ENCODE assay signal across 8 mouse cellular contexts in the genomic region with DNA sequence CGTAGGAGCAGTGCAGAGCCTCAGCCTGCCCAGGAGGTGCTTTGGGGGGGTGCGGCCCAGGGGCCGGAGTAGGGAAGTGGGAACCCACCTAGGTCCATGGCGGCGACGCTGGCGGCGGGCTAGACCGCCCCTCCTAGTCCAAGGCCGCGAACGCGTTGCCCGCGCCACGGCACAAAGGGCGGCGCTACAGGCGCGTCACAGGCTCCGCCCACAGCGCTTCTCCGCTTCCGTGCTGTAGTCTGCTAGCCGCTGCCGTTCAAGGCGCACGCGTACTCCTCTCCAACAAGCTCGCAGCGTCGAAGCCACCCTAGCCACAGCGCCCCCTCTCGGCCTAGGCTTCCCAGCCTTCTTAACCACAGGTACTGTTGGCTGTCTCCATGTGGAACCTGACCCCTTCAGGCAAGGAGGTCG. TPM values are rescaled to one million over a fixed set of nuclear protein-coding genes. Genes with fewer than 3 reads are reported as not detected.
DNase-seq lines count a peak whose midpoint lies in the region; ATAC-seq lines count a peak whose summit lies in the region.

A gene (plus strand): TSS at position 219 of the 411 bp plus-strand sequence.
A gene (minus strand): TSS at position 275 of the 411 bp plus-strand sequence.

- H3K4me2 ChIP-seq in hindbrain, embryonic 11.5 days (replicated peaks; ENCODE audit: low read depth, low read length), result peak within 1 kb of the TSS; percentile 55

- peak within 1 kb of the TSS; percentile 70 for H3K4me3 ChIP-seq in hindbrain, embryonic 11.5 days (ENCODE audit: low read depth, low read length)

- H3K27me3 ChIP-seq in hindbrain, embryonic 11.5 days (ENCODE audit: control insufficient read depth, insufficient read depth, low read length), result no peaks in the 10 kb centered on the region

- peaks cover 11% of the 10 kb centered on the region; the same call in 1 of the 2 replicates for H3K36me3 ChIP-seq in hindbrain, embryonic 11.5 days (ENCODE audit: control insufficient read depth, insufficient read depth, low read length)

- ATAC-seq in hindbrain, embryonic 11.5 days (ENCODE audit: low FRiP score), result peak; percentile 96

- peak within 1 kb of the TSS; percentile 82 for H3K9ac ChIP-seq in hindbrain, embryonic 11.5 days (ENCODE audit: low read depth, low read length)

- H3K9me3 ChIP-seq in hindbrain, embryonic 11.5 days (ENCODE audit: control insufficient read depth, low read length), result no peaks in the 10 kb centered on the region

- DNase-seq in Muller cell, postnatal 12 days (ENCODE audit: inconsistent ontology term), result peak; percentile 95
- peak; percentile 97 for DNase-seq in cerebellum, adult 9-11 months
- peak; percentile 92 to 98 for DNase-seq in frontal cortex, adult 2 months (ENCODE audit: extremely low spot score in 1 of 2, low spot score in 1 of 2)
- peak; percentile 99 for DNase-seq in hindbrain, embryonic 11.5 days (ENCODE audit: low spot score)
- peak; percentile 96 to 97 for DNase-seq in layer of hippocampus, postnatal 10 days (ENCODE audit: low spot score in 2 of 2)
- peak; percentile 98 for DNase-seq in lung, postnatal 10 days
- DNase-seq in ovary, postnatal 36 days (ENCODE audit: low spot score), result peak; percentile 96
- peak; percentile 97 for DNase-seq in thymus, postnatal 25 days

- 1% methylated on average over 35 of the region's 35 CpGs for WGBS in hindbrain, embryonic 11.5 days

- H3K4me1 ChIP-seq in hindbrain, embryonic 11.5 days (replicated peaks; ENCODE audit: control insufficient read depth, insufficient read depth, low read length), result no peaks in the 10 kb centered on the region; the same call in 1 of the 2 replicates

- peak within 1 kb of the TSS; percentile 60 for H3K27ac ChIP-seq in hindbrain, embryonic 11.5 days (ENCODE audit: low read depth, low read length)

RNA-seq across cellular contexts. Expression of the first gene that starts in this region (rescaled TPM):
- polyA plus RNA-seq in frontal cortex, adult 2 months (2012; rRNA removed), result 1.4 and 1.5 TPM in 2 replicates
- 0.66 TPM in 1 of 2 replicates, not detected in the other for polyA plus RNA-seq in hindbrain, embryonic 11.5 days (2014; fragmentation: Nextera tagmentation; extraction: Ambion mirVana)
- 1 to 10 TPM in 1 of 2 experiments, under 1 TPM in 1; 0.69 to 1.3 TPM for total RNA-seq in layer of hippocampus, postnatal 10 days (2021)

RNA-seq across cellular contexts. Expression of the second gene that starts in this region (rescaled TPM):
- polyA plus RNA-seq in frontal cortex, adult 2 months (2012; rRNA removed), result 5.3 and 8.0 TPM in 2 replicates
- 31.4 and 36.8 TPM in 2 replicates for polyA plus RNA-seq in hindbrain, embryonic 11.5 days (2014; fragmentation: Nextera tagmentation; extraction: Ambion mirVana)
- 10 to 100 TPM; 11.5 to 11.6 TPM for total RNA-seq in layer of hippocampus, postnatal 10 days (2021)

Comparison
In these comparisons a context has a peak if more than half of its experiments do, and no peak if none do; other contexts are left out.
1. Peak in every context shown above with its lines: DNase-seq, ATAC-seq, H3K4me3 ChIP-seq and H3K27ac ChIP-seq.